Mouse (Mus musculus) E14TG2a.4 (cell line): Measurements from ENCODE around the gene Pde4d.

Experiments used
- CTCF ChIP-seq: conservative IDR thresholded peaks from 2 replicates; pipeline ENCODE4 v1.5.1; 2014; ENCODE audit warnings: low read length
- NANOG ChIP-seq: IDR thresholded peaks from 2 replicates; pipeline ENCODE4 v1.6.1; 2014; ENCODE audit warnings: borderline replicate concordance, low read length, mixed read lengths
- POU5F1 ChIP-seq: IDR thresholded peaks from 2 replicates; pipeline ENCODE4 v1.6.1; 2014; ENCODE audit warnings: low read length, borderline replicate concordance

GRCm38 (mm10) chr13:109491829-109492228 lies 1042.1 kb downstream of the Pde4d start:
- TF ChIP-seq CTCF: no peak
- no peak for TF ChIP-seq NANOG
- no peak for TF ChIP-seq POU5F1
